Mouse (Mus musculus) testis, adult 2 months (tissue): ENCODE measurements around the gene Arhgef40.

Experiments used
- CTCF ChIP-seq: fragments of 200-500 bp; IDR thresholded peaks from 2 replicates; pipeline ENCODE4 v1.5.1; 2012; ENCODE audit warnings: low read depth, mild to moderate bottlenecking, inconsistent platforms, low read length, moderate library complexity; ENCODE audit not compliant: control insufficient read depth, insufficient read depth, insufficient replicate concordance
- POLR2A ChIP-seq: fragments of 200-500 bp; IDR thresholded peaks from 2 replicates; pipeline ENCODE4 v1.6.1; 2012; ENCODE audit warnings: low read depth, mild to moderate bottlenecking, inconsistent platforms, low read length, moderate library complexity; ENCODE audit not compliant: control insufficient read depth

- TF ChIP-seq POLR2A = no peak
- TF ChIP-seq CTCF = no peak
Observed at GRCm38 (mm10) chr14:52013771-52014219, 29.3 kb downstream of the Arhgef40 start.
